Mouse (Mus musculus): Measurements from ENCODE around the gene Trappc3l. TPM values are rescaled to one million over a fixed set of nuclear protein-coding genes. Genes with fewer than 3 reads are reported as not detected.

The Trappc3l gene
- total RNA-seq, 1 experiment from 2014 or later, result not detected

GRCm38 (mm10) chr10:34150454-34150853 is 113.1 kb downstream of the Trappc3l start:
- ATAC-seq (ENCODE audit: extremely low read depth, insufficient number of reproducible peaks, low FRiP score, poor library complexity, severe bottlenecking), result no peak

GRCm38 (mm10) chr10:34151827-34152226 is 114.4 kb downstream of the Trappc3l start:
- ATAC-seq (ENCODE audit: extremely low read depth, insufficient number of reproducible peaks, low FRiP score, poor library complexity, severe bottlenecking), result 0 out of 2 replicates have a peak, but pooled peaks have one; percentile 36

GRCm38 (mm10) chr10:34155796-34156554 is 118.6 kb downstream of the Trappc3l start:
- ATAC-seq (ENCODE audit: extremely low read depth, insufficient number of reproducible peaks, low FRiP score, poor library complexity, severe bottlenecking), result no peak

Other genes with a start within 250 kb of the Trappc3l start
- gene Sult3a1, start 179.9 kb upstream of the Trappc3l start, total RNA-seq (2017), result not detected in 2 replicates
- gene Rsph4a, start 132.5 kb upstream of the Trappc3l start, total RNA-seq (2017), result not detected in 2 replicates
- gene Zup1, start 86.3 kb upstream of the Trappc3l start, total RNA-seq (2017), result 88.9 and 92.9 TPM in 2 replicates
- gene Rwdd1, start 18.0 kb upstream of the Trappc3l start, total RNA-seq (2017), result 34.7 and 45.9 TPM in 2 replicates
- gene Calhm4, start 6.7 kb downstream of the Trappc3l start, total RNA-seq (2017), result not detected in 2 replicates
- not detected in 2 replicates for gene Calhm5, start 58.9 kb downstream of the Trappc3l start, total RNA-seq (2017)
- gene Calhm6, start 90.4 kb downstream of the Trappc3l start, total RNA-seq (2017), result 7.3 and 7.6 TPM in 2 replicates
- gene Dse, start 170.1 kb downstream of the Trappc3l start, total RNA-seq (2017), result 4.7 and 5.1 TPM in 2 replicates
- 90.4 and 96.0 TPM in 2 replicates for gene Tspyl1, start 244.6 kb downstream of the Trappc3l start, total RNA-seq (2017)